Mouse (Mus musculus): ENCODE results near the gene Rhof.

The Rhof gene

DNA sequence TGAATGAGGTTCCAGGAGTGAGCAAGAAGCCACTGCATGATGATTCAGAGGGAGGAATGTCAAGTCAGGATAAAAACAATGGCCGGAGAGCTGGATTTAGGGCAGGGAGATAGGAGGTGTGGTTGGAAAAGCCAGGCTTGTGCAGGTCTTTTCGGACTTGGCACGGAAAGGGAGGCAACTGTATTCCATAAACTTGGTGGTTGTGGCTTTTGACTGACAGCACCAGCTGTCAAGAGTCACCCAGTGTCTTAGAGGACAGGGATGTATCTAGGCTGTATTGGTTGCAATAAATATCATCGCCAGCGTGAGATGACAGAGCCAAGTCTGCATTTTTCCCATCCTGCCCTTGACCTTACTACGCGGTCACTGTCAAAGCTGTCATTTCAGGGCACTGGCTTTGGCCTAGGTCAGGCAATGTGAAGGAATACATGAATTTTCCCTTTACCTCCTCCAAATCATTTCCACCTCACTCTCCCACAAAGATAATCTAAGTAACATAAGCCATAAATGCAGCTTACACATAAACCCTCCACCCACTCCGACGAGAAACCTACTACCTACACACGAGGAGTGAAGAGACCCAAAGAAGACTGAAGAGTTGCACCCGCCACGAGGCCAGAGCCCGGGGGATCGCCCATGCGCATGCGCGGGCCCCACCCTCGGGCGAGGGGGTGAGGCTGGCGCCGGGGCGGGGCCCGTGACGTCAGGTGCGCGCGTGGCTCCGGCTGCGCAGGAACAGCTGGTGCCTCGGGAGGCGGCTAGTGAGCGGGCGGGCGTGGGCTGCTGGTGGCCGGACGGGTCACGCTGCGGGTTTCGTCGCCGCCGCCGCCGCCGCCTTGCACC lies 56.7 kb downstream of the Rhof start:
- in situ Hi-C loops (cut with MseI, MboI): no loop called here

- in situ Hi-C loops (cut with MseI, MboI): loop anchor here (5.0 to 10.0 kb wide), 2 partner anchors 46 to 104 kb away; no protein-coding TSS in a partner anchor
Observed at GRCm38 (mm10) chr5:123068714-123069113, 63.8 kb downstream of the Rhof start.

GRCm38 (mm10) chr5:123068115-123068514 lies 64.4 kb downstream of the Rhof start, which contains the start of gene Tmem120b:
Tmem120b (plus strand) TSS chr5:123068415.
- in situ Hi-C loops (cut with MseI, MboI): loop anchor here (5.0 to 10.0 kb wide), 2 partner anchors 47 to 104 kb away; no protein-coding TSS in a partner anchor

DNA sequence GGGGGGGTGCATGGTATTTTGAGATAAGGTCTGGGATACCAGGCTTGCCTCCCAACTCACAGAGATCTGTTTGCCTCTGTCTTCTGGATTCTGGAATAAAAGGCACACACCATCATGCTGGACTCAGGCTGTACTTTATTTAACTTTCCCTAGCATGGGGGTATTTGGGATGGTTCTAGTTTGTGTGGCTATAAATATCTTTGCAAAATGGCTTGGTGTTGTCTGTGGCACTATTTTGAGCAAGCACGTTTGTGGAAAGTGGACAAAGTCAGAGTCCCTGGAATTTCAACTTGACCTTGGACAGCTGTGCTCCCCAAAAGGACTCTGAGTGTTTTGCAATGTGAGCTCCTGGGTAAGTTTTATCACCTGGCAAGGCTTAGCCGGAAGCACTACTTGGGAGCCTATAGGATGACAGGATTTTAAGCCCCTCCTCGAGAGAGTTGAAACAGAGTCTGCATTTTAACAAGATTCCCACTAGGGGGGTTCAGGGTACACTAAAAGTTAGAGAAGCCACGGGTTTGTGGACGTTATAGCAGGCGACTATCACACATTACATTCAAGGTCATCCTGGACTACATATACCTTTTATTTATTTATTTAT lies 65.0 kb downstream of the Rhof start:
- in situ Hi-C loops (cut with MseI, MboI): loop anchor here (5.0 to 10.0 kb wide), 2 partner anchors 47 to 105 kb away; no protein-coding TSS in a partner anchor

DNA sequence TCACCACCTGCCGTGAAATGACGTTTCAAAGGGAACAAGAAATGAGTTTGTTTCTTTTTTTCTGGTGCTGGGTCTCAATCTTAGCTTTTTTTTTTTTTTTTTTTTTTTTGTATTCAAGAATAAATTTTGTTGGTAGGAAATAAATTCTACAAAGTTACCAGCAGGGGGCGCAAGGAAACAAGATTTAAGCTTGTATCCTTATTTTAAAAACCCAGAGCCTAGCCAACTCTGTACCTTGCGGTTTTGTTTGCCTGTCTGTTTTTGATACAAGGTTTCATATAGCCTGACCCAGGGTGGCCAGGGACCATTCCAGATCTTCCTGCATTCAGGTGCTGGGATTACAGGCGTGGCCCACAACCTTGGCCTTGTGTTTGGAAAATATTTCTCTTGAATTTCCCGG lies 68.3 kb downstream of the Rhof start:
- in situ Hi-C loops (cut with MseI, MboI): loop anchor here in 1 of 2 experiments (5.0 to 10.0 kb wide), 2 partner anchors 51 to 108 kb away; no protein-coding TSS in a partner anchor

GRCm38 (mm10) chr5:123063141-123063540 lies 69.4 kb downstream of the Rhof start:
- in situ Hi-C loops (cut with MseI, MboI): loop anchor here in 1 of 2 experiments (5.0 to 10.0 kb wide), 2 partner anchors 52 to 109 kb away; no protein-coding TSS in a partner anchor

DNA sequence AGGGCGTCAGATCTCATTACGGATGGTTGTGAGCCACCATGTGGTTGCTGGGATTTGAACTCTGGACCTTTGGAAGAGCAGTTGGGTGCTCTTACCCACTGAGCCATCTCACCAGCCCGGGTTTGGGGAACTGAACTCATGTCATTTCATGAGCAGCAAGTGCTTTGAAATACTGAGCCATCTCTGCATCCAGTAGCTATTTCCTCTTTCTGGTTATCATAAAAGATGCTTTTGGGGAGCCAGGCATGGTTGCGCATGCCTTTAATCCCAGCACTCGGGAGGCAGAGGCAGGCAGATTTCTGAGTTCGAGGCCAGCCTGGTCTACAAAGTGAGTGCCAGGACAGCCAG lies 71.1 kb downstream of the Rhof start:
- in situ Hi-C loops (cut with MseI, MboI): loop anchor here in 1 of 2 experiments (5.0 to 10.0 kb wide), 2 partner anchors 53 to 111 kb away; no protein-coding TSS in a partner anchor

GRCm38 (mm10) chr5:123060706-123061401 lies 71.6 kb downstream of the Rhof start:
- in situ Hi-C loops (cut with MseI, MboI): loop anchor here in 1 of 2 experiments (5.0 to 10.0 kb wide), 2 partner anchors 54 to 111 kb away; no protein-coding TSS in a partner anchor

DNA sequence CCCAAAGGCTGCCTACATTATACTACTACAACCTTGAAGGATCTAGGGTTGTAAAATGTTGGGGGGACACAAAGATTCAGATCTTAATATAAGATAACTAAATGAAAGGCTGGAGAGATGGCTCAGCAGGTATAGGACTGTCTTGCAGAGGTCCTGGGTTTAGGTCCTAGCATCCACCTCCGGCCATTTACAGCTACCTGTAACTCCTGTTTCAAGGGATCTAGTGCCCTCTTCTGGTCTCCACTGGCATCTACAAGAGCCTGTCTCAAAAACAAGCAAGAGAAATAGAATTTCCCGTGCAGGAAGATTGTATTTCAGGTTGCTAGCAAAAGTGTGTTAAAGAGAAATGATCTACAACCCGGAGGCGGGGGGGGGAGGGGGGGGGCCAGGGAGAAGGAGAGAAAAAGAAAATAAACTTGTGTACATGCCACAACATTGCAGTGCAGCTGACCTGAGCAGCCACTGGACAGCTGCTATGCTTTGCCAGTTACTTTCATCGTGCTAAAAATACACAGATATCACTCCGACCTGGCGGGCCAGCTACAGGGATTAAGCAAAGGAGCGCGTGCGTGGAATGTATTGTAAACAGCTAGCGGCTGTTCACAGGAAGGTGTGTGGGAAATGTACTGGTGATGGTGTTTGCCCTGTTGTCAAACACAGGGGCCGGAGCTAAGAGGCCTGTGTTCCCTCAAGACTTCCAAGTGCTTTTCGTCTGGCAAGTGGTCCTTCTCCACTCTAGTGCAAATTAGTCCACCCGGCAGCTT lies 72.6 kb downstream of the Rhof start:
- in situ Hi-C loops (cut with MseI, MboI): loop anchor here in 1 of 2 experiments (5.0 to 10.0 kb wide), 2 partner anchors 55 to 112 kb away; no protein-coding TSS in a partner anchor

- in situ Hi-C loops (cut with MseI, MboI): no loop called here
Observed at GRCm38 (mm10) chr5:123058251-123059102, 74.0 kb downstream of the Rhof start.

DNA sequence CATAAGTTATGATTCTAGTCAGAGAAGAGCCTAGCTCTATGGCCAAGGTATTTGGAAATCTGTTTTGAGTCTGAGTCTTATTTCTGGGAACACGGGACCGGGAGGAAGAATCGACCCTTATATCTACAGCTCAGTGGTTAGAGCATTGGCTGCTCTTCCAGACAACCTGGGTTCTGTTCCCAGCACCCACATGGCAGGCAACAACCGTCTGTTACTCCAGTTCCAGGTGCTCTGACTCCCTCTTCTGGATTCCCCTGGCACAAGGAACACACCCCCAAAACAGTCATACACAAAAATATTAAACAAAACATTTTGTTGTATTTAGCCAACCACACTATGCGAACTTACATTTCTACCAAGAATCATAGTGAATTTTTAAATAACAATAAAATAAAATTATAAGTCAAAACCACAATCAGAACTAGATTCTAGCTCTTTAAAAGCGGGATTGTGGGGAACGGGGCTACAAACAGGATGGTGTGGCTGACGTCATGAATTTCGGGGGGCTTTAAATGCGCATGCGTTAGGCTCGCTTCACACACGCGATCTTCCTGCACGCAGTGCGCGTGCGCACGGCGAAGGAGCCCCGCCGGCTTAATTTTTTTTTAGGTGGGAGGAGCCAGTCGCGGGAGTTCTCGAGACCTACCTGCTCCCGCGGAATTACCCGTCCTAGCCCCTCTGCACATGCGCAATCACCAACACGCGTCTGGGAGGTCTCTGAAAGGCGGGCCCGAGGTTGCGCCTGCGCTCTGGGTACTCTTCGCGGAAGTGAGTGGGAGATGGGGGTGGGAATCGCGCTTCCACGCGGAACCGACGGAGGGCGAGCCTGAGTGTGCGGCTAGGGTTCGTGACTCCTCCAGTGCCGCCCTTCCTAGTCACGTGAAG lies 74.9 kb downstream of the Rhof start:
- in situ Hi-C loops (cut with MseI, MboI): no loop called here

Measured in mouse trophoblast stem cell (cell line).